Mouse (Mus musculus) heart, postnatal 36 days (tissue): ENCODE measurements around the gene Sec23a. TPM values are rescaled to one million over a fixed set of nuclear protein-coding genes. Genes with fewer than 3 reads are reported as not detected.
"Not testable (repeated sequence)": the region's sequence is repeated elsewhere in the genome, so short reads cannot be mapped to it uniquely, and the experiment has no call there.

Experiments used
- DNase-seq, 2 experiments: peaks; one replicate each; pipeline ENCODE4 v3.0.0; 2021 to 2022
- intact Hi-C: fragments of 180-260 bp; cut with DNase I; formaldehyde crosslinking; loops from one replicate; pipeline ENCODE4 v1.15.1; 2025
- total RNA-seq, 2 experiments: library from RNA; stranded (reverse); gene quantifications; 2 replicates each; pipeline ENCODE4 v1.2.3; 2021

Sec23a gene
- total RNA-seq: 10 to 100 TPM; 42.5 to 43.8 TPM

- peak; percentile 98 for DNase-seq
- intact Hi-C loops: loop anchor here (2.0 to 5.0 kb wide), 3 partner anchors 55 to 205 kb away; partner anchors contain the start of genes Fbxo33 and Pnn
These were observed at the start of gene Sec23a for GRCm38 (mm10) chr12:59011844-59012709. Sec23a (minus strand) TSS chr12:59012017.

- intact Hi-C loops: no loop called here
- peak; percentile 75 to 82 for DNase-seq
These were observed 49.3 kb upstream of the Sec23a start, which contains the start of gene Trappc6b for GRCm38 (mm10) chr12:59060993-59061595. Trappc6b (minus strand) TSS chr12:59061472.

- no peak for DNase-seq
- intact Hi-C loops: no loop called here
These were observed 48.5 kb upstream of the Sec23a start for GRCm38 (mm10) chr12:59060322-59060721.

GRCm38 (mm10) chr12:59058242-59058641 is 46.4 kb upstream of the Sec23a start:
- intact Hi-C loops, DNase-seq: not testable (repeated sequence)

- DNase-seq: no peak
- intact Hi-C loops: no loop called here
These were observed 44.4 kb upstream of the Sec23a start for GRCm38 (mm10) chr12:59056222-59056621.

GRCm38 (mm10) chr12:59055196-59055850 is 43.5 kb upstream of the Sec23a start:
- intact Hi-C loops: no loop called here

GRCm38 (mm10) chr12:59053976-59054375 is 42.2 kb upstream of the Sec23a start:
- intact Hi-C loops: no loop called here
- DNase-seq: no peak

More at GRCm38 (mm10) chr12:59055196-59055850, 43.5 kb upstream of the Sec23a start:
- no peak for DNase-seq

- intact Hi-C loops: no loop called here
- no peak for DNase-seq
These were observed 41.3 kb upstream of the Sec23a start for GRCm38 (mm10) chr12:59053166-59053565.

- DNase-seq: no peak
- intact Hi-C loops: no loop called here
These were observed 40.7 kb upstream of the Sec23a start for GRCm38 (mm10) chr12:59052470-59052869.

- no peak for DNase-seq
- intact Hi-C loops: no loop called here
These were observed 29.0 kb upstream of the Sec23a start for GRCm38 (mm10) chr12:59040851-59041250.

GRCm38 (mm10) chr12:59039971-59040844 is 28.4 kb upstream of the Sec23a start:
- intact Hi-C loops: no loop called here
- peak; percentile 13 to 16 for DNase-seq

GRCm38 (mm10) chr12:59039162-59039970 is 27.5 kb upstream of the Sec23a start:
- no peak for DNase-seq
- intact Hi-C loops: no loop called here

- intact Hi-C loops: no loop called here
- no peak for DNase-seq
These were observed 20.3 kb upstream of the Sec23a start for GRCm38 (mm10) chr12:59032101-59032500.

GRCm38 (mm10) chr12:59021306-59021705 is 9.5 kb upstream of the Sec23a start:
- intact Hi-C loops: no loop called here
- no peak for DNase-seq

GRCm38 (mm10) chr12:59019891-59020290 is 8.1 kb upstream of the Sec23a start:
- DNase-seq: no peak
- intact Hi-C loops: no loop called here

- DNase-seq: no peak
- intact Hi-C loops: no loop called here
These were observed 6.2 kb upstream of the Sec23a start for GRCm38 (mm10) chr12:59017970-59018369.

GRCm38 (mm10) chr12:59013234-59013633 is 1.4 kb upstream of the Sec23a start, which contains the start of gene Gemin2:
Gemin2 (plus strand) TSS chr12:59013393.
- DNase-seq: peak; percentile 88 to 89
- intact Hi-C loops: loop anchor here (2.0 to 5.0 kb wide), 3 partner anchors 54 to 204 kb away; partner anchors contain the start of genes Fbxo33 and Pnn

GRCm38 (mm10) chr12:59012710-59013091 is 884 bp upstream of the Sec23a start:
- peak; percentile 11 to 30 for DNase-seq
- intact Hi-C loops: loop anchor here (2.0 to 5.0 kb wide), 3 partner anchors 54 to 205 kb away; partner anchors contain the start of genes Fbxo33 and Pnn

- intact Hi-C loops: loop anchor here (5.0 kb wide), 1 partner anchor 206 kb away; the partner anchor contains the start of gene Fbxo33
- no peak for DNase-seq
These were observed 458 bp downstream of the Sec23a start for GRCm38 (mm10) chr12:59011275-59011843.
